Mouse (Mus musculus): Measurements from ENCODE around the gene Lrp8.

Lrp8 gene

GRCm38 (mm10) chr4:107802185-107802449 is at the start of gene Lrp8:
Gene Lrp8 (plus strand): TSS chr4:107802261.
- TF ChIP-seq GATA4 (IDR thresholded peaks at IDR 0.05; ENCODE audit: insufficient replicate concordance, low read length), result no peak

GRCm38 (mm10) chr4:107756222-107756621 is 45.8 kb upstream of the Lrp8 start:
- TF ChIP-seq GATA4 (IDR thresholded peaks at IDR 0.05; ENCODE audit: insufficient replicate concordance, low read length), result no peak

- no peak for TF ChIP-seq GATA4 (IDR thresholded peaks at IDR 0.05; ENCODE audit: insufficient replicate concordance, low read length)
These were observed 44.3 kb upstream of the Lrp8 start for GRCm38 (mm10) chr4:107757487-107758470.

- TF ChIP-seq GATA4 (IDR thresholded peaks at IDR 0.05; ENCODE audit: insufficient replicate concordance, low read length), result no peak
These were observed 43.1 kb upstream of the Lrp8 start for GRCm38 (mm10) chr4:107758938-107759337.

GRCm38 (mm10) chr4:107763001-107763400 is 39.1 kb upstream of the Lrp8 start:
- TF ChIP-seq GATA4 (IDR thresholded peaks at IDR 0.05; ENCODE audit: insufficient replicate concordance, low read length), result no peak

- TF ChIP-seq GATA4 (IDR thresholded peaks at IDR 0.05; ENCODE audit: insufficient replicate concordance, low read length), result no peak
These were observed 38.5 kb upstream of the Lrp8 start for GRCm38 (mm10) chr4:107763598-107763997.

- no peak for TF ChIP-seq GATA4 (IDR thresholded peaks at IDR 0.05; ENCODE audit: insufficient replicate concordance, low read length)
These were observed 36.8 kb upstream of the Lrp8 start for GRCm38 (mm10) chr4:107765196-107765813.

- no peak for TF ChIP-seq GATA4 (IDR thresholded peaks at IDR 0.05; ENCODE audit: insufficient replicate concordance, low read length)
These were observed 35.9 kb upstream of the Lrp8 start for GRCm38 (mm10) chr4:107766182-107766581.

GRCm38 (mm10) chr4:107772122-107772825 is 29.8 kb upstream of the Lrp8 start:
- no peak for TF ChIP-seq GATA4 (IDR thresholded peaks at IDR 0.05; ENCODE audit: insufficient replicate concordance, low read length)

GRCm38 (mm10) chr4:107774868-107775267 is 27.2 kb upstream of the Lrp8 start:
- TF ChIP-seq GATA4 (IDR thresholded peaks at IDR 0.05; ENCODE audit: insufficient replicate concordance, low read length), result no peak

- TF ChIP-seq GATA4 (IDR thresholded peaks at IDR 0.05; ENCODE audit: insufficient replicate concordance, low read length), result no peak
These were observed 26.4 kb upstream of the Lrp8 start for GRCm38 (mm10) chr4:107775672-107776071.

- no peak for TF ChIP-seq GATA4 (IDR thresholded peaks at IDR 0.05; ENCODE audit: insufficient replicate concordance, low read length)
These were observed 24.9 kb upstream of the Lrp8 start for GRCm38 (mm10) chr4:107776990-107777673.

- no peak for TF ChIP-seq GATA4 (IDR thresholded peaks at IDR 0.05; ENCODE audit: insufficient replicate concordance, low read length)
These were observed 18.5 kb upstream of the Lrp8 start for GRCm38 (mm10) chr4:107783541-107783940.

- TF ChIP-seq GATA4 (IDR thresholded peaks at IDR 0.05; ENCODE audit: insufficient replicate concordance, low read length), result no peak
These were observed 13.2 kb upstream of the Lrp8 start for GRCm38 (mm10) chr4:107788841-107789240.

- TF ChIP-seq GATA4 (IDR thresholded peaks at IDR 0.05; ENCODE audit: insufficient replicate concordance, low read length), result no peak
These were observed 1.3 kb upstream of the Lrp8 start for GRCm38 (mm10) chr4:107800801-107801200.

Measured in liver, adult (tissue).